Mouse (Mus musculus) limb, embryonic 12.5 days (tissue): Measurements from ENCODE around the gene Slc25a26. TPM values are rescaled to one million over a fixed set of nuclear protein-coding genes. Genes with fewer than 3 reads are reported as not detected.

Experiments
- ATAC-seq: fragments of 200-750 bp; cut with Nextera tagmentation; 2 replicates; pipeline ENCODE4 v1.8.0; 2017; ENCODE audit warnings: low read depth, moderate TSS enrichment; ENCODE audit not compliant: insufficient number of reproducible peaks, insufficient read depth, low FRiP score, low TSS enrichment
- H3K27ac ChIP-seq: fragments of 300-500 bp; sonication (generic); 2 replicates; pipeline ENCODE4 v1.5.1; 2016; ENCODE audit warnings: mild to moderate bottlenecking, moderate library complexity
- H3K27me3 ChIP-seq: fragments of 300-500 bp; sonication (generic); 2 replicates; pipeline ENCODE4 v1.6.1; 2016; ENCODE audit warnings: mild to moderate bottlenecking, moderate library complexity
- H3K36me3 ChIP-seq: fragments of 300-500 bp; sonication (generic); 2 replicates; pipeline ENCODE4 v1.6.1; 2016; ENCODE audit warnings: mild to moderate bottlenecking, moderate library complexity
- H3K4me1 ChIP-seq: fragments of 300-500 bp; sonication (generic); replicated peaks from 2 replicates; pipeline ENCODE4 v1.6.1; 2016
- H3K4me2 ChIP-seq: fragments of 300-500 bp; sonication (generic); 2 replicates; pipeline ENCODE4 v1.6.1; 2016; ENCODE audit warnings: mild to moderate bottlenecking, moderate library complexity
- H3K4me3 ChIP-seq: fragments of 300-500 bp; sonication (generic); replicated peaks from 2 replicates; pipeline ENCODE4 v1.5.1; 2016; ENCODE audit warnings: mild to moderate bottlenecking
- H3K9ac ChIP-seq: fragments of 300-500 bp; sonication (generic); replicated peaks from 2 replicates; pipeline ENCODE4 v1.6.1; 2016; ENCODE audit warnings: mild to moderate bottlenecking, moderate library complexity
- H3K9me3 ChIP-seq: fragments of 300-500 bp; sonication (generic); 2 replicates; pipeline ENCODE4 v1.6.1; 2016; ENCODE audit warnings: mild to moderate bottlenecking, moderate library complexity
- WGBS: fragments of 180-500 bp; shearing (Covaris S2); methylation state at CpG from one replicate; pipeline ENCODE4 v1.1.7; 2016; 5-methylcytosine and 5-hydroxymethylcytosine counted together
- polyA plus RNA-seq: library from polyadenylated mRNA; unstranded; fragments of >200 nt; fragmentation: Nextera tagmentation; extraction: Ambion mirVana; gene quantifications from 2 replicates; pipeline ENCODE4 v1.2.1, GENCODE M21; 2016

Slc25a26 gene
- polyA plus RNA-seq, result 8.1 and 8.4 TPM in 2 replicates

- peak within 1 kb of the TSS; percentile 77 for H3K4me3 ChIP-seq
- H3K9me3 ChIP-seq, result no peaks in the 10 kb centered on the region
- H3K4me2 ChIP-seq, result peak within 1 kb of the TSS; percentile 76
- no peaks in the 10 kb centered on the region for H3K36me3 ChIP-seq
- H3K9ac ChIP-seq, result peak within 1 kb of the TSS; percentile 52
- no peaks in the 10 kb centered on the region for H3K27me3 ChIP-seq
- WGBS, result under 1% methylated on average over 37 of the region's 37 CpGs
- ATAC-seq, result peak; percentile 95
- no peak within 1 kb of the TSS; the same call in 1 of the 2 replicates for H3K27ac ChIP-seq
- H3K4me1 ChIP-seq, result peaks cover 6% of the 10 kb centered on the region
Measured at GRCm38 (mm10) chr6:94499897-94500623, at the start of gene Slc25a26. Gene Slc25a26, plus strand, starts transcription at chr6:94500331.

GRCm38 (mm10) chr6:94464037-94464891 lies 35.9 kb upstream of the Slc25a26 start:
- 22% methylated on average over 12 of the region's 12 CpGs for WGBS

GRCm38 (mm10) chr6:94466508-94467205 lies 33.5 kb upstream of the Slc25a26 start:
- H3K27me3 ChIP-seq, result no peaks in the 10 kb centered on the region
- ATAC-seq, result no peak
- 60% methylated on average over 5 of the region's 5 CpGs for WGBS
- H3K9me3 ChIP-seq, result no peaks in the 10 kb centered on the region
- H3K4me3 ChIP-seq, result no peak overlapping the region
- no peak overlapping the region for H3K9ac ChIP-seq
- no peak overlapping the region for H3K27ac ChIP-seq
- no peaks in the 10 kb centered on the region for H3K36me3 ChIP-seq
- peaks cover 7% of the 10 kb centered on the region; the same call in 1 of the 2 replicates for H3K4me1 ChIP-seq
- no peak overlapping the region for H3K4me2 ChIP-seq

More at GRCm38 (mm10) chr6:94464037-94464891, 35.9 kb upstream of the Slc25a26 start:
- H3K4me3 ChIP-seq, result no peak overlapping the region
- no peaks in the 10 kb centered on the region for H3K9me3 ChIP-seq
- ATAC-seq, result peak; percentile 71; the same call in 1 of the 2 replicates
- H3K9ac ChIP-seq, result no peak overlapping the region
- no peaks in the 10 kb centered on the region for H3K36me3 ChIP-seq
- H3K4me1 ChIP-seq, result peaks cover 7% of the 10 kb centered on the region; the same call in 1 of the 2 replicates
- H3K4me2 ChIP-seq, result peak overlapping the region; percentile 47
- no peak overlapping the region for H3K27ac ChIP-seq
- no peaks in the 10 kb centered on the region for H3K27me3 ChIP-seq

- no peaks in the 10 kb centered on the region for H3K9me3 ChIP-seq
- no peak overlapping the region for H3K9ac ChIP-seq
- no peak overlapping the region for H3K4me3 ChIP-seq
- no peaks in the 10 kb centered on the region for H3K4me1 ChIP-seq
- no peak for ATAC-seq
- H3K27ac ChIP-seq, result no peak overlapping the region
- 0 out of 2 replicates have a peak, but pooled peaks cover 3% of the 10 kb centered on the region for H3K27me3 ChIP-seq
- 73% methylated on average over 2 of the region's 2 CpGs for WGBS
- H3K36me3 ChIP-seq, result no peaks in the 10 kb centered on the region
- H3K4me2 ChIP-seq, result no peak overlapping the region
Measured at GRCm38 (mm10) chr6:94492739-94493138, 7.4 kb upstream of the Slc25a26 start.

- Histone ChIP-seq H3K36me3 (no peaks in the 10 kb centered on the region), H3K4me1 (peaks cover 6% of the 10 kb centered on the region), H3K27me3 (no peaks in the 10 kb centered on the region), H3K27ac (no peak overlapping the region), H3K4me3 (no peak overlapping the region), H3K9ac (no peak overlapping the region), H3K9me3 (no peaks in the 10 kb centered on the region), H3K4me2 (no peak overlapping the region)
- 77% methylated on average over 6 of the region's 6 CpGs for WGBS
- ATAC-seq, result no peak
Measured at GRCm38 (mm10) chr6:94503963-94504362, 3.8 kb downstream of the Slc25a26 start.

GRCm38 (mm10) chr6:94507921-94508320 lies 7.8 kb downstream of the Slc25a26 start:
- Histone ChIP-seq H3K9me3 (no peaks in the 10 kb centered on the region), H3K9ac (no peak overlapping the region), H3K27ac (no peak overlapping the region), H3K36me3 (0 out of 2 replicates have a peak, but pooled peaks cover 5% of the 10 kb centered on the region), H3K4me2 (no peak overlapping the region), H3K27me3 (no peaks in the 10 kb centered on the region), H3K4me3 (no peak overlapping the region), H3K4me1 (no peaks in the 10 kb centered on the region)
- ATAC-seq, result no peak
- 68% methylated on average over 6 of the region's 6 CpGs for WGBS

GRCm38 (mm10) chr6:94508807-94509206 lies 8.7 kb downstream of the Slc25a26 start:
- Histone ChIP-seq H3K27me3 (no peaks in the 10 kb centered on the region), H3K4me3 (no peak overlapping the region), H3K4me1 (no peaks in the 10 kb centered on the region), H3K4me2 (no peak overlapping the region), H3K9me3 (no peaks in the 10 kb centered on the region), H3K36me3 (0 out of 2 replicates have a peak, but pooled peaks cover 5% of the 10 kb centered on the region), H3K27ac (no peak overlapping the region), H3K9ac (no peak overlapping the region)
- WGBS, result 79% methylated on average over 2 of the region's 2 CpGs
- ATAC-seq, result no peak

GRCm38 (mm10) chr6:94509220-94509619 lies 9.1 kb downstream of the Slc25a26 start:
- 0 out of 2 replicates have a peak, but pooled peaks cover 5% of the 10 kb centered on the region for H3K36me3 ChIP-seq
- no peak overlapping the region for H3K9ac ChIP-seq
- no peaks in the 10 kb centered on the region for H3K9me3 ChIP-seq
- no peaks in the 10 kb centered on the region for H3K4me1 ChIP-seq
- no peak overlapping the region for H3K4me2 ChIP-seq
- WGBS, result 77% methylated on average over 6 of the region's 6 CpGs
- no peak for ATAC-seq
- no peak overlapping the region for H3K27ac ChIP-seq
- no peak overlapping the region for H3K4me3 ChIP-seq
- no peaks in the 10 kb centered on the region for H3K27me3 ChIP-seq

GRCm38 (mm10) chr6:94518171-94518570 lies 18.0 kb downstream of the Slc25a26 start:
- no peaks in the 10 kb centered on the region for H3K27me3 ChIP-seq
- no peak overlapping the region for H3K4me2 ChIP-seq
- 0 out of 2 replicates have a peak, but pooled peaks cover 2% of the 10 kb centered on the region for H3K36me3 ChIP-seq
- H3K4me3 ChIP-seq, result no peak overlapping the region
- H3K27ac ChIP-seq, result no peak overlapping the region
- no peak overlapping the region for H3K9ac ChIP-seq
- no peaks in the 10 kb centered on the region for H3K4me1 ChIP-seq
- no peak for ATAC-seq
- WGBS, result 92% methylated on average over 6 of the region's 6 CpGs
- no peaks in the 10 kb centered on the region for H3K9me3 ChIP-seq

- no peaks in the 10 kb centered on the region for H3K9me3 ChIP-seq
- no peak overlapping the region for H3K9ac ChIP-seq
- 42% methylated on average over 2 of the region's 2 CpGs for WGBS
- H3K4me1 ChIP-seq, result no peaks in the 10 kb centered on the region
- no peak overlapping the region for H3K4me2 ChIP-seq
- H3K27ac ChIP-seq, result no peak overlapping the region
- no peak for ATAC-seq
- H3K27me3 ChIP-seq, result no peaks in the 10 kb centered on the region
- no peaks in the 10 kb centered on the region for H3K36me3 ChIP-seq
- H3K4me3 ChIP-seq, result no peak overlapping the region
Measured at GRCm38 (mm10) chr6:94524335-94524734, 24.2 kb downstream of the Slc25a26 start.

- Histone ChIP-seq H3K9ac (no peak overlapping the region), H3K27ac (no peak overlapping the region), H3K4me1 (no peaks in the 10 kb centered on the region), H3K4me2 (no peak overlapping the region), H3K4me3 (no peak overlapping the region), H3K27me3 (no peaks in the 10 kb centered on the region), H3K36me3 (no peaks in the 10 kb centered on the region), H3K9me3 (no peaks in the 10 kb centered on the region)
- no peak for ATAC-seq
- 94% methylated on average over 7 of the region's 7 CpGs for WGBS
Measured at GRCm38 (mm10) chr6:94530756-94531155, 30.6 kb downstream of the Slc25a26 start.
